Mouse (Mus musculus): ENCODE data around the gene Nav2.

DNA sequence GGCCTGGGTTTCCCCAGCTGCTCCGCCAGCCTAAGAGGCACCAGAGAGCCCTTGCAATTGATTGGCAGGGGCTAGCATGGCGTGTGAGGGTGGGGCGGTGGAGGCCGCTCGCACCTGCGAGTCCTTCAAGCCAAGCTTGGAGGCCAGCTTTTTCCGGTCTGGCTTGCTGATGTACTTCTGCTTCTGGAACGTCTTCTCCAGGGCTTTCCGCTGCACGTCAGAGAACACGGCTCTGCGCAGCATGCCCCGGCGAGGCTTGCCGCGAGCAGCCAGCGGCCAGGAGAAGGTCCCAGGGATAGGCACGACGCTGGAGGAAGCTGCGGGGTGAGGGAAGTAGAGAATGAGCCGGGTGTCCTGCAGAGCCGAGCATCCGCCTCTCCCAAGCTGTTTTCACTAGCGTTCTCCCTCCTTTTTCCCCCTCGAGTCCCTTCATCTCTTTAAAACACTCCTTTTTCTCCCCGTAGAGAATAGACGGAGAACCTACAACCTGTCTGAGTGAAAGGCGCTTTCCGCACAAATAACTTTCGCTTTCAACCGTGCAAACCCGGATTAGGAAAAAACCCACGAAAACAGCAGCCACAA lies 725.0 kb downstream of the Nav2 start:
- TF ChIP-seq POLR2A (IDR thresholded peaks at IDR 0.05; ENCODE audit: control insufficient read depth in 1 of 2, insufficient read depth in 1 of 2, low read depth in 1 of 2, low read length in 2 of 2, poor library complexity in 1 of 2) (no peak), HCFC1 (IDR thresholded peaks at IDR 0.05; ENCODE audit: low read depth, low read length) (no peak), TAL1 (IDR thresholded peaks at IDR 0.05; ENCODE audit: low read length) (no peak), ZKSCAN1 (IDR thresholded peaks at IDR 0.05; ENCODE audit: low read depth, low read length) (no peak), CTCF (IDR thresholded peaks at IDR 0.05 in 2 of 3, conservative IDR thresholded peaks at IDR 0.05 in 1 of 3; ENCODE audit: control insufficient read depth in 1 of 3, insufficient read depth in 1 of 3, low read depth in 2 of 3, low read length in 3 of 3, poor library complexity in 1 of 3, severe bottlenecking in 1 of 3) (no peak)

Data from MEL (cell line).